Comparison of ENCODE assay signal across 19 mouse cellular contexts in genomic region chr11:104007246-104007645, GRCm38 (mm10).
"Had no signal": no experiment of that assay in that cellular context is flagged by ENCODE, and none has a peak within 500 bp of the region (broad histone marks: within the 10 kb centered on the region; RNA-seq: fewer than 3 reads in every experiment).

No protein-coding gene starts in this region.

- H3K4me2 ChIP-seq: liver, embryonic 15.5 days; lung, embryonic 15.5 days; midbrain, embryonic 11.5 days; midbrain, embryonic 13.5 days; midbrain, embryonic 15.5 days; neural tube, embryonic 12.5 days; stomach, embryonic 15.5 days had no signal

- ATAC-seq: liver, postnatal 0 days; lung, postnatal 0 days; midbrain, embryonic 13.5 days; midbrain, embryonic 15.5 days had no signal

- H3K4me1 ChIP-seq: liver, embryonic 15.5 days; lung, embryonic 15.5 days; midbrain, embryonic 13.5 days; midbrain, embryonic 15.5 days; neural tube, embryonic 12.5 days; stomach, embryonic 15.5 days had no signal

- DNase-seq: liver, postnatal 0 days; lung, adult 2 months; lung, postnatal 14 days; lung, postnatal 36 days; right cerebral cortex, postnatal 14 days; thymus, adult 2 months; thymus, postnatal 14 days; thymus, postnatal 36 days had no signal

- H3K36me3 ChIP-seq: liver, embryonic 15.5 days; lung, embryonic 15.5 days; midbrain, embryonic 13.5 days; midbrain, embryonic 15.5 days; neural tube, embryonic 12.5 days; stomach, embryonic 15.5 days had no signal

- H3K9me3 ChIP-seq: liver, embryonic 15.5 days; lung, embryonic 15.5 days; megakaryocyte, embryonic 14.5 days; midbrain, embryonic 13.5 days; midbrain, embryonic 15.5 days; neural tube, embryonic 12.5 days; stomach, embryonic 15.5 days had no signal

- H3K27me3 ChIP-seq: liver, embryonic 15.5 days; lung, embryonic 15.5 days; midbrain, embryonic 15.5 days; neural tube, embryonic 12.5 days; stomach, embryonic 15.5 days had no signal

- H3K27ac ChIP-seq: liver, embryonic 15.5 days; lung, embryonic 15.5 days; macrophage; midbrain, embryonic 13.5 days; midbrain, embryonic 15.5 days; neural tube, embryonic 12.5 days; stomach, embryonic 15.5 days; stomach, postnatal 0 days had no signal

- H3K9ac ChIP-seq: liver, embryonic 15.5 days; liver, postnatal 0 days; lung, embryonic 15.5 days; midbrain, embryonic 13.5 days; midbrain, embryonic 15.5 days; neural tube, embryonic 12.5 days; stomach, embryonic 15.5 days had no signal

- H3K4me3 ChIP-seq: liver, embryonic 15.5 days; lung, embryonic 15.5 days; megakaryocyte, embryonic 14.5 days; midbrain, embryonic 13.5 days; midbrain, embryonic 15.5 days; neural tube, embryonic 12.5 days; stomach, embryonic 15.5 days had no signal
